Mouse (Mus musculus): ENCODE results near the gene Cbl. TPM values are rescaled to one million over a fixed set of nuclear protein-coding genes. Genes with fewer than 3 reads are reported as not detected.

The Cbl gene
- total RNA-seq, 4 experiments from 2014 or later: 58.7 to 75.3 (median 65.0) TPM

- no peak for DNase-seq (ENCODE audit: low spot score in 2 of 2)
Measured at GRCm38 (mm10) chr9:44106596-44106995, 127.3 kb downstream of the Cbl start.

- no peak for DNase-seq (ENCODE audit: low spot score in 2 of 2)
Measured at GRCm38 (mm10) chr9:44106182-44106581, 127.7 kb downstream of the Cbl start.

- DNase-seq (ENCODE audit: low spot score in 2 of 2): no peak
Measured at GRCm38 (mm10) chr9:44105781-44106180, 128.1 kb downstream of the Cbl start.

GRCm38 (mm10) chr9:44104881-44105280, 129.0 kb downstream of the Cbl start:
- DNase-seq (ENCODE audit: low spot score in 2 of 2): no peak

GRCm38 (mm10) chr9:44101490-44101889, 132.4 kb downstream of the Cbl start, which contains the start of gene Mfrp:
Gene Mfrp (plus strand): TSS chr9:44101729.
- no peak for DNase-seq (ENCODE audit: low spot score in 2 of 2)

GRCm38 (mm10) chr9:44096536-44096935, 137.3 kb downstream of the Cbl start:
- peak in 1 of 2 experiments; percentile 73 for DNase-seq (ENCODE audit: low spot score in 2 of 2)

GRCm38 (mm10) chr9:44095781-44096180, 138.1 kb downstream of the Cbl start:
- DNase-seq (ENCODE audit: low spot score in 2 of 2): no peak

GRCm38 (mm10) chr9:44094737-44095136, 139.1 kb downstream of the Cbl start:
- no peak for DNase-seq (ENCODE audit: low spot score in 2 of 2)

GRCm38 (mm10) chr9:44093612-44094503, 140.0 kb downstream of the Cbl start:
- DNase-seq (ENCODE audit: low spot score in 2 of 2): peak in 1 of 2 experiments; percentile 80

Other genes starting within 250 kb of the Cbl start
- gene Thy1, start 190.7 kb downstream of the Cbl start, total RNA-seq (2022): 1,000 to 10,000 TPM in 2 of 4 experiments, 100 to 1,000 TPM in 2; 838 to 6,022 (median 3,337) TPM
- gene Usp2, start 167.0 kb downstream of the Cbl start, total RNA-seq (2022): 100 to 1,000 TPM in 1 of 4 experiments, 10 to 100 TPM in 3; 82.1 to 101 (median 90.9) TPM
- 1 to 10 TPM in 2 of 4 experiments, under 1 TPM in 2; 0.33 to 1.4 (median 0.95) TPM for gene Mfrp, start 132.3 kb downstream of the Cbl start, total RNA-seq (2022)
- gene C1qtnf5, start 126.8 kb downstream of the Cbl start, total RNA-seq (2022): 10 to 100 TPM; 14.6 to 23.4 (median 18.8) TPM
- gene Gm49380, start 120.5 kb downstream of the Cbl start, total RNA-seq (2022): 1 to 10 TPM in 1 of 4 experiments, under 1 TPM in 3; 0.43 to 1.1 (median 0.58) TPM
- gene Rnf26, start 120.5 kb downstream of the Cbl start, total RNA-seq (2022): 10 to 100 TPM; 27.2 to 31.7 (median 28.4) TPM
- gene Mcam, start 99.6 kb downstream of the Cbl start, total RNA-seq (2022): 10 to 100 TPM; 13.3 to 16.8 (median 14.8) TPM
- 10 to 100 TPM in 1 of 4 experiments, 1 to 10 TPM in 3; 2.4 to 10.2 (median 4.0) TPM for gene Ccdc153, start 6.6 kb upstream of the Cbl start, total RNA-seq (2022)
- gene Pdzd3, start 17.4 kb upstream of the Cbl start, total RNA-seq (2022): 1 to 10 TPM in 3 of 4 experiments, under 1 TPM in 1; 0.49 to 2.0 (median 1.1) TPM
- gene Nlrx1, start 34.5 kb upstream of the Cbl start, total RNA-seq (2022): 10 to 100 TPM in 3 of 4 experiments, 1 to 10 TPM in 1; 8.7 to 13.1 (median 10.5) TPM
- gene Abcg4, start 54.6 kb upstream of the Cbl start, total RNA-seq (2022): 10 to 100 TPM; 69.2 to 77.6 (median 71.1) TPM
- 10 to 100 TPM; 32.0 to 40.3 (median 38.4) TPM for gene Hinfp, start 71.6 kb upstream of the Cbl start, total RNA-seq (2022)
- gene C2cd2l, start 86.2 kb upstream of the Cbl start, total RNA-seq (2022): 100 to 1,000 TPM; 177 to 228 (median 205) TPM
- 10 to 100 TPM; 15.1 to 19.7 (median 16.1) TPM for gene Dpagt1, start 92.0 kb upstream of the Cbl start, total RNA-seq (2022)
- 10 to 100 TPM; 40.3 to 44.3 (median 41.6) TPM for gene H2afx, start 100.6 kb upstream of the Cbl start, total RNA-seq (2022)
- 10 to 100 TPM; 20.2 to 26.9 (median 25.3) TPM for gene Hmbs, start 110.2 kb upstream of the Cbl start, total RNA-seq (2022)
- gene Vps11, start 127.6 kb upstream of the Cbl start, total RNA-seq (2022): 10 to 100 TPM; 56.4 to 64.6 (median 60.9) TPM
- gene Hyou1, start 145.4 kb upstream of the Cbl start, total RNA-seq (2022): 100 to 1,000 TPM in 3 of 4 experiments, 10 to 100 TPM in 1; 96.8 to 147 (median 121) TPM
- 10 to 100 TPM; 24.0 to 29.5 (median 28.1) TPM for gene Slc37a4, start 162.8 kb upstream of the Cbl start, total RNA-seq (2022)
- gene Rps25, start 173.1 kb upstream of the Cbl start, total RNA-seq (2022): 100 to 1,000 TPM; 739 to 859 (median 825) TPM
- 10 to 100 TPM; 63.7 to 73.0 (median 68.9) TPM for gene Trappc4, start 173.6 kb upstream of the Cbl start, total RNA-seq (2022)
- gene Ccdc84, start 184.5 kb upstream of the Cbl start, total RNA-seq (2022): 10 to 100 TPM; 21.1 to 24.9 (median 23.4) TPM
- gene Foxr1, start 207.1 kb upstream of the Cbl start, total RNA-seq (2022): not detected
- gene Upk2, start 220.9 kb upstream of the Cbl start, total RNA-seq (2022): not detected
- 10 to 100 TPM; 61.8 to 68.3 (median 64.9) TPM for gene Bcl9l, start 248.8 kb upstream of the Cbl start, total RNA-seq (2022)